Mouse (Mus musculus): ENCODE measurements around the gene Fam174b. TPM values are rescaled to one million over a fixed set of nuclear protein-coding genes. Genes with fewer than 3 reads are reported as not detected.

The Fam174b gene
- total RNA-seq, 2 experiments from 2014 or later: 7.1 to 13.7 TPM

GRCm38 (mm10) chr7:73792641-73793040 lies 52.5 kb downstream of the Fam174b start:
- ATAC-seq (replicated peaks; ENCODE audit: low FRiP score, low TSS enrichment, poor library complexity, severe bottlenecking): no peak

DNA sequence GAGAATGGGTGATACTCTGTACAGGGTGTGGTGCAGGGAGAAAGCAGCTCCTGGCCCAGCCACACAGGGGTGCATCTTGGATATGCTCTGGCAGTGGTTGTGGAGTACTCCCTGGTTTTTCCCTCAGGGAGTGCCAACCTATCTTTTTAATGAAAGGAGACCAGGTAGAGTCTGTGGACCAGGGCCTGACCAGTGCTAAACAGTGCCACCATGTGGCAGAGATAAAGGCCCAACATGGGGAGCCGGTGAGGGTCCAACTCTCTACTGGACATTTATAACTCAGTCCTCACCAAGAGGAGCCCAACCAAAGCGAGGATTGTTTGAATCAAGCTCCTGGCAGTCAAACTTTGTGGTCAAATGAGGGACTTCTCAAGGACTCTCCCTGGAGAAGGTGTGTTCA lies 69.2 kb downstream of the Fam174b start:
- ATAC-seq (replicated peaks; ENCODE audit: low FRiP score, low TSS enrichment, poor library complexity, severe bottlenecking): peak; percentile 53; the same call in 1 of the 2 replicates

DNA sequence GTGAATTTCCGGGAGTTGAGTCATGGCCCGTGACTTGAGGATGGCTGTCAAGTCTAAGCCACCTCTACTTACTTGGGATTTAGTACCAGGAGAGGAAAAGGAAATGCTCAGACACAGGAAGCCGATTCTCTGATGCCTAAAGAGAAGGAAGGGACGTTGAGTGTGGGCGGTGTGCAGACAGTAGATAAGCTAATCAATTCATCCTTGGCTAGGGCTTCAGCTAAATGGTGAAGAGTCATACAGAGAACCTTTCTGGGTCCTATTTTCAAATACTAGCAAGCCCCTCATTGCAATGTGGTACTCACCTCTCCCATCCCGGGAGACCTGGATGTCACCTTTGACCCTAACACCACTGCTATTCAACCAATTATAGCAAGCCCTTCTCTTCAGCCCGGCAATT lies 71.3 kb downstream of the Fam174b start:
- ATAC-seq (replicated peaks; ENCODE audit: low FRiP score, low TSS enrichment, poor library complexity, severe bottlenecking): peak; percentile 55

DNA sequence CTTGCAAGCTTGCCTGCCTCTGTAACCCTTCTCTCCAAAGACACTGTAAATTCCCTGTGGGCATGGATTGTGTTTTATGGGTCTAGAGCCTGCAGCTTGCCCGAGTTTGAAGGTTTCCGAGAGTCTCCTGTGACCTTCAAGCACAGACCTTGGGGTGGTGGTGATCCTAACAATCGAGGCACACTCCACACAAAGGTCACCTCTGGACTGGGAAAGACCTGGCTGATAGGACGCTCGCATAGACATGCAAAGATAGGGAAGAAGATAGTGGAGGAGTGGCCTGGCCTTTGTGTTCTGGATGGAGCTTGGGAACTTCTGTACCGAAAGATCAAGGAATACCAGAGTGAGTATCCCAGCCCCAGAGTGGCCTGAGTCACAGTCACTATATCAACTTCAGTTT lies 72.1 kb downstream of the Fam174b start:
- ATAC-seq (replicated peaks; ENCODE audit: low FRiP score, low TSS enrichment, poor library complexity, severe bottlenecking): no peak

DNA sequence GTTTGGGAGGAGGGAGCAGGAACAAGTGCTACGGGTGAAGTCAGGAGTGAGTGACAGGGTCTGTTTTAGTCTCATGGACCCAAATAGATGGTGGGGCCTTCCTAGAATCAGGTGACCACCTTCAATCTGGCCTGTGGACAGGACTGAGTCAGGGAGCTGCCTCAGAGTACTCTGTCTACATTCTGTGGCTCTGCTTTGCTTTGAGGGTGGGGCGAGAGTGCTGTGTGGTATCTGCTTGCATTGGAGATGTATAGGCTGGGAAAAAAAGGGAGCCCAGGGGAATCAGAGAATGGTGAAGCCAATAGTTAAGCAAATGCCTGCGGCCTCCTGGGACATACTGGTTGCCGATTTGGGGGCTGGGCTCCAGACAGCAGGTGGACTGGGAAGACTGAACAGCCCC lies 73.8 kb downstream of the Fam174b start:
- ATAC-seq (replicated peaks; ENCODE audit: low FRiP score, low TSS enrichment, poor library complexity, severe bottlenecking): no peak

DNA sequence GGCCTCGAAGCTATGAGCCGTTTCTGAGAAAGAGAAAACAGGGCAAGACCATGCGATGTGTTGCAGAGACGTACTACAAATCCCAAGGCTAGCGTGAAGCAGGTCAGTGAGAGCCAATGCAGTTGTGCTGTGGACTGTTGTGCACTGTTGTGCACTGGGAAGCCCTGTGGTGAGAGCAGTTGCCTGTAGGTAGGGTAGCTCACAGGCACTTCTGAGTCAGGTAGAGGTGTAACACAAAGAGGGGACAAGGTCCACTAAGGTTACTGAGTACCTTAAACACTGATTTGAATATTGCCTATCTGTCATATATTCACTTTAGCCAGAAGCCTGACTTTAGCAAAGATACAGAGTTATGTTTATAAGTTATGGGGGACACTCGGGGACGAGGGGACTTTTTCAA lies 74.4 kb downstream of the Fam174b start:
- ATAC-seq (replicated peaks; ENCODE audit: low FRiP score, low TSS enrichment, poor library complexity, severe bottlenecking): no peak

DNA sequence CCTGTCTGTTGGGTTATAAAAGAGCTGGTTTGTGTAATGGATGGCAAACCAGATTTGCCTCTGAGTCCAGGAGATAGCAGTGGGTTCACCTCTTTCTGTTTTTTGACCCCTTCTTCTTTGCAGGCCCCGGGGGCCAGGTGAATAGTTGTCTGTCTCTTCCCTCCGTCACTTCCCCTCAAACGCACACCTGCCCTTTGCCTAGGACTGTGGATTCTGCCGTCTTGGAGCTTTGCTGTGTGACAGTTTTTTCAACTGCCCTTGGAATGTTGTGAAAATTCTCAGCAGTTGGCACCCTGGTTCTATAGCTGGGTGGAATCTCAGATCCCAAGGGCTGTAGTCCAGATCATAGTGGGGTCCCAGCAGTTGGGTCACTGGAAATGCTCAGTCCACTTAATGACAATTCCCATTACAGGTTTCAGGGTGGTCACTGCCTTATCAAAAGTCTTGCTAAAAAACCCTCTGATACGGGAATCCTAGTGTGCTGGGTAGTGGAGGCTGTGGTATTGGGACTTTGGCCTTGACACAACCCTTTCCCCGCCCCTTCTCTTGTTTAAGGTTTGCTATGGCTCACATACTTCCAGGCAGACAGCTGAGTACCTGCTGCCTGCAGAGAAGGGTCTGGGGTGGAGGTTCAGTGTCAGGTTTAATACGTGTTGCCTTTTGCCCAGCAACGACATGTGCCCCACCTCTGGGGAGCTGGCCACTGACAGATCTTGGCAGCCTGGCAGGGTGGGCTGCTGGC lies 76.3 kb downstream of the Fam174b start:
- no peak for ATAC-seq (replicated peaks; ENCODE audit: low FRiP score, low TSS enrichment, poor library complexity, severe bottlenecking)

- ATAC-seq (replicated peaks; ENCODE audit: low FRiP score, low TSS enrichment, poor library complexity, severe bottlenecking): 0 out of 2 replicates have a peak, but pooled peaks have one; percentile 50
These were observed 79.3 kb downstream of the Fam174b start for GRCm38 (mm10) chr7:73819366-73819765.

Other genes with a start within 250 kb of the Fam174b start
- 48.8 and 57.3 TPM in 2 replicates for gene Chd2, start 198.5 kb upstream of the Fam174b start, total RNA-seq (2014; fragmentation: Nextera tagmentation)
- 101 and 150 TPM in 2 replicates for gene Chd2, start 198.5 kb upstream of the Fam174b start, total RNA-seq (2017)

Data from megakaryocyte-erythroid progenitor cell, adult 5-6 weeks (primary cell).